Mouse (Mus musculus) cerebellum, postnatal 36 days (tissue): Measurements from ENCODE around the gene Wdr6.
A peak's percentile ranks its signal among the peaks of the same experiment; 100 is the strongest.
"Not testable (repeated sequence)": the region's sequence is repeated elsewhere in the genome, so short reads cannot be mapped to it uniquely, and the experiment has no call there.

Source experiments
- DNase-seq, 2 experiments: peaks; one replicate each; pipeline ENCODE4 v3.0.0; 2021 to 2022; ENCODE audit warnings: mixed read lengths in 2 of 2

The Wdr6 gene

DNA sequence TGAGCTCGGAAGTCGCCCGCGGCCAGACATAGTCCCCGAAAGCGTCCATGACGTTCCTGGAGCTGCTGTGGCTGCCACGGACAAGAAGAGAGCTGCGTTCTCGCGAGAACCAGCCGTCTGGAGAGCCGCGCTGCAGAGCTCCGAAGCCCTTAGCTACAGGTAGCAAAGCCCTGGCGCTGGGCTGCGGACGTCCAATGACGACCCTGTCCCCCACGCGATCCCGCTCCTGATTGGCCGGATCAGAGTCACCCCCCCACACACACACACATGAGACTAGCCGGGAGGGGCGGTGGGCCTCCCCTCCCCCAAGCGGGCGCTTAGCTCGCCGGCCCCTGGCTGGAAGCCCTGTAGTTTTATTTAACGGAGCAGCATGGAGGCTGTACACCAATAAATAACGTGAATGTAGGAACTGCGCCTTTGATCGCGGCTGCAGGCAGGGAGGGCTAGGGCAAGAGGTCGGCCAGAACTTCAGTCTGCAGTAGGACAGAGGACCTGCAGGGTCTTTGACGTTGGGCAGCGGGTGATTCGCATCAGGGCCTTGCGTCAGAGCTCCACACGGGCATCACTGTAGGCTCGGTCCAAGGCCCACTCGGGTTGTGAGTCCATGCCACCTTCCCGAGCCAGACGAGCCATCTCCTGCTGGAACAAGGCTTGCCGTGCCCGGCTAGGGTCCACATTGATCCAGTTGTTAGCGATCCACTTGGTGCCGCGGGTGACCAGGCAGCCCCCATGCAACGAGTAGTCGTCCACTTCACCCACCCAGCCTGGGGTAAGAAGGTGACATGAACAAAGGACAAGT is at the start of gene Wdr6:
Wdr6 (minus strand) TSS at position 195 of the 799 bp plus-strand sequence.
- DNase-seq: peak; percentile 86 to 93

DNA sequence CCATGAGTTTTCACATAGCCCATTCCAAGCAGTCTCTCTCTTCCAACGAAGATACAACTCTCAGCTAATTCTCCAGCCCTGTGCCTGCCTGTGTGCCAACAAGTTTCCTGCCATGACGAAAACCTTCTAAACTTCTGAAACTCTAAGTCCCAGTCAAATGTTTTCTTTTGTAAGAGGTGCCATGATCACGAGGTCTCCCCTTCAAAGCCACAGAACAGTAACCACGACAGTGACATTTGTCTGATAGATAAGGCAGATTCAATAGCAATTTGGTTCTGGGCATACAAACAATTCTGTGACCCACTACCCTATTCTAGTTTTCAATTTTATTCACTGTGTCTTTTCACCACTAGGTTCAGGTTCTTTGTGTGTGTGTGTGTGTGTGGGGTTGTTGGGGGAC is 49.6 kb upstream of the Wdr6 start:
- no peak for DNase-seq

DNA sequence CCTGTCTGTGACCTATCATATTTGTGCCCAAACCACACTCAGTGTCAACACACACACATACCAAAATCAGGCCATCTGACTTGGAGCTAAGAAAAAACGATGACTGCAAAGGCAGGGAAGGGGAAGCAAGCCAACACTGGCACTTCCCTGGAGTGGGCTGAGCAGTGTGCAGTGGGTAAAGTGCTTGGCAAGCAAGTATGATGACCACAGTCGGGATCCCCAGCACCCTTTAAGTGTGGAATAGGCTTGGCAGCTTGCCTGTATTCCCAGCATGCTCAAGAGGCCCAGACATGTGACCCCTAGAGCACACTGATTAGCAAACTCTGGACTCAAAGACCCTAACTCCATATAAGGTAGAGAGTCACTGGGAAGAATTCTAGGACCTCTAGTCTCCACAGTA is 48.0 kb upstream of the Wdr6 start:
- peak in 1 of 2 experiments; percentile 14 for DNase-seq

DNA sequence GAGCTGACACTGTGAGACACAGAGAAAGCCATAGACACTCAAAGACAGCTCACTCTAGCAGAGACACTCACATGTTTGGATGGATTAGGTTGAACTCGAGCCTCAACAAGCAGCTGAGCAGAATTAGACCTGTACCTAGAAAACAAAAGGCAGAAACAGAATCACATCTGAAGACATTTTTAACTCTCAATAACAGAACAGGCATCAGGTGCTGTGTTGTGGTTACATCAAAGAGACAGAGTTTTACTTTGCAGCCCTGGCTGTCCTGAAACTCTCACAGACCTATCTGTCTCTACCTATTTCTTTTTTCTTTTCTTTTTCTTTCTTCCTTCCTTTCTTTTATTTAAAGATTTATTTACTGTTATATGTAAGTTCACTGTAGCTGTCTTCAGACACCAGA is 38.8 kb upstream of the Wdr6 start:
- no peak for DNase-seq

DNA sequence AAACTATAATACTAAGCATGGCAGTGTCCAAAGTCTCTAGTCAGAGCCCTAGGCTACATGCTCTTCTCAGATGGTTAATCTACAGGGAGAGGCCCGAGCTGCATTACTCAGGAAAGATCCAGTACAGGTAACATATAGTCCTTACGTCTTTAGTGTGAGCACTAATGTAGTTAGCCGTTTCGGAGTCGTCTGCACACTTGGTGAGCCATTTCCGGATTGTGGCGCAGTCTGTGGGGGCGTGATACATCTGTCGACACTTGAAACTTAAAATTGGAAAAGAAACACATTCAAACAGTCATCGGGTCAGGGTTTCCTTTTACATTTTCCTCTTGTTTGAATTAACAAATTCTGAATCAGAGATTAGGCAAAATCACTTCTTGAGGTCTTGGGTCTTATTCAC is 32.9 kb upstream of the Wdr6 start:
- no peak for DNase-seq

DNA sequence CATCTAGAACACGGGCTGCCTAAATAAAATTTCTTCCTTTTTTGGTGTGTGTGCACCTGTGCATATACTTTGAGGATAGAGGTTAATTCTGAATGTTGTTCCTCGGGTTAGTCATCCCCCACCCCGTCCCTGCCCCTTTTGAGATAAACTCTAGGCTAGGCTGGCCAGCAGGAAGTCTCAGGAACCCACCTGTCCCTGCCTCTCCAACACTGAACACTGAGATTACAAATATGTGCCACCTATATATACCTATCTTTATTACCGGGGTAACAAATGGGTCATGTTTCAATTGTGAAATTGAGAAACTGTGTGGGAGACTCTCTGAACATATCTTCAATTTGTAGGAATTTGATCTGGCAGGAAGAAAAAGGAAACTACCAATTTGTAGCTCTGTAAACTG is 30.4 kb upstream of the Wdr6 start:
- no peak for DNase-seq

DNA sequence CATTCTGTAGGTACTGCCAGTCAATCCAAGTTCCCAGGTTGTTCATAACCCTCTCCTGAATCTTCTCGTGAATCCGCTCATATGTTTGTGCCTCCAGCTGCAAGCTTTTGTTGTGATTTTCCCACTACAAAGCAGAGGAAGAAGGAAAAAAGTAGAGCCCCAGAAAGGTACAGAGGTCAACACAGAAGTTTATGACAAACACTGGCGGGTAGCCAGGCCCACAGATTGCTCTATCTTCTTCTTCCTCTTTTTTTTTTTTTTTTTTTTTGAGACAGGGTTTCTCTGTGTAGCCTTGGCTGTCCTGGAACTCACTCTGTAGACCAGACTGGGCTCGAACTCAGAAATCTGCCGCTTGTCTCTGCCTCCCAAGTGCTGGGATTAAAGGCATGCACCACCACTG is 29.4 kb upstream of the Wdr6 start:
- DNase-seq: not testable (repeated sequence)

DNA sequence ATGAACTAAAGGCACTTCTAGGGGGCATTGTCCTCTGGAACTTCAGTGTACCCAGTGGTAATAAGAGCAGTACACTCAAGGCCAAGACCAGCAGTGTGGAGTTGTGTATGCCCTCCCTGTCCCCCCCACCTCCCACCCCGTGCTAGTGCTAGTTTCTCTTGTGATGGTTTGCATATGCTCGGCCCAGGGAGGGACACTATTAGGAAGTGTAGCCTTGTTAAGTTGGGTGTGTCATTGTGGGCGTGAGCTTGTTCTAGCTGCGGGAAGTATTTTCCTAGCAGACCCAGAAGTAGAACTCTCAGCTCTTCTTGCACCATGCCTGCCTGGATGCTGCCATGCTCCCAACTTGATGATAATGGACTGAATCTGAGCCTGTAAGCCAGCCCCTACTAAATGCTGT is 23.4 kb upstream of the Wdr6 start:
- no peak for DNase-seq

DNA sequence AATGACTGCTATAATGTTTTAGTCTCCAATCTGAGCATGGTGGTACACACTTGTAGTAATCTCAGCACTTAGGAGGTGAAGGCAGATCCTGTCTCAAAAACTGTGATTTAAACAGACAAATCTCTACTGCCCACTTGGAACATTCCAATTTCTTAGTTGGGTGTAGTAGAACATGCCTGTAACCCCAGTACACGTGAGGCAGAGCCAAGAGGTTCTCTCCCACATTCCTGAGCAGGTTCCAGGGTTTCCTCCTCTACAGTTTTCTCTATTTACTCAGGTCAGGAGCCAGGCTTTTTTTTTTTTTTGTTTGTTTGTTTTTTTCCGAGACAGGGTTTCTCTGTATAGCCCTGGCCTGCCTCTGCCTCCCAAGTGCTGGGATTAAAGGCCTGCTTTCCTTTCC is 21.5 kb upstream of the Wdr6 start:
- no peak for DNase-seq

DNA sequence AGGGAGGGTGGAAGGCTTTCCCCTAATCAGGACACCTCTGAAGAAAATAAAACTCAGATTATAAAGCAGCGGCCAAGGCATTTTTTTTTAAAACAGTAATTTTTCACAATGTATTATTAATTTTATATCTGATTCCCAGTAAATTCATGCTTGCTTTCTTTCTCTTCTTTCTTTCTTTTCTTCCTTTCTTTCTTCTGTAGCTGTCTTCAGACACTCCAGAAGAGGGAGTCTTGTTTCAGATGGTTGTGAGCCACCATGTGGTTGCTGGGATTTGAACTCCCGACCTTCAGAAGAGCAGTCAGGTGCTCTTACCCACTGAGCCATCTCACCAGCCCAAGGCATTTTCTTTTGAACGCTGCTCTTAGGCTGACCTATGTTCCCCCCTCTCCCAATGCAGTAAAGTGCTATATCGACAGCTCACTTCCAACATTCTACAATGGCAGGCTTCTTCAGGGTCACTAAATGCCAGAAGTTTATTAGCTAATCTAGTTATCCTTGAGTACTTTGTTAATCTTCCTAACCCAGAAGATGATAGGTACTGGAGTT is 20.6 kb upstream of the Wdr6 start:
- no peak for DNase-seq

DNA sequence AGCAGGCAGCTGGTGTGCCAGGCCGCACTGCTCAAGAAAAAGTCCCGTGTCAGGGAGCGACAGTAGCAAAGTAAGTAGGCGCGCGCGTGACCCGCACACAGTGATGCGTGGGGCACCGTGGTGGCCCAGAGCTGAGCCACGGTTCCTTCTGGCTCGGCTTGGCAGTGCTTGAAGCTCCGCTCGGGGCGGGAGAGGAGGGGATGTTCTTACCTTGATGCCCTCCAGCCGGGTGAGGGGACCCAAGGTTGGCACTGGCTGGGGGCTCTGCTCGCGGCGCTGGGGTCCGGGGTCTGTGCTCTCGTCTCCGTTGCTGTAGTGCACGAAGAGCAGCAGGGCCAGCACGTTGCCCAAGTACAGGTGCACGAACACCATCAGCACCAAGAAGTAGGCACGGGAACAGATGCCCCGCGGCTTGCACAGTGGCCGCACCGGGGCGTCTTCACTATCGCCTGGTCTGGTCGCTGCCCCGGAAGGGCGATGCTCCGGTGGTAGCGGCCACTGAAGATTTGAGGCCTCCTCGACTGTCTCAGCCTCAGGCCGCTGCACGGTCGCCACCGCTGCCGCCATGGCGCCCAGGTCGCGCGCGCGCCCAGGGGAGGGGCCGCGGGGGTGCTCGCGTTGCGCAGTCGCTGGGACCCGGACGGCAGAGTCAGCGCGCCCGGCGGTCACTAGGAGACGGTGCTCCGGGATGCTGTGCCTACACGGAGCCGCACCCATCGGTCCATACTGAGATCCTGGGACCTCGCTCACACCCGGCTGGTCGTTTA is 18.6 kb upstream of the Wdr6 start, which contains the start of gene P4htm:
P4htm (minus strand) TSS at position 670 of the 767 bp plus-strand sequence.
- peak; percentile 80 to 82 for DNase-seq

DNA sequence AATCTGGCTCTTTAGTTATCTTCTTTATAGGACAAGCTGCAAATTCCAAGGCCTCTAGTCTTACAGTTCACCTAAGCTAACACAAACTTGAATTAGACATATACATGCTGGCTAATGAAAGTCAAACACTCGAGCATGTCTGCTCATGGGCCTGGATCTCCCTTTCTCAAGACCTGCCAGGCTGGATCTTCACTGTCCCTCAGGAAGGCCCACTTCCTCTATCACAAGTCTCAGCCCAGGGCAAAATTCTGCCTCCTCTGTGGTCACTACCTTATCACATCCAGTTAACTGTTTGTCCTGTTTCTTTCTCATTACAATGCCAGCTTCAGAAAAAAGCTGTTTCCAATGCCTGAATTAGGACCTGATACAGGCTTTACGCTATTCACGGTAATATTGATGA is 15.8 kb upstream of the Wdr6 start:
- DNase-seq: no peak

DNA sequence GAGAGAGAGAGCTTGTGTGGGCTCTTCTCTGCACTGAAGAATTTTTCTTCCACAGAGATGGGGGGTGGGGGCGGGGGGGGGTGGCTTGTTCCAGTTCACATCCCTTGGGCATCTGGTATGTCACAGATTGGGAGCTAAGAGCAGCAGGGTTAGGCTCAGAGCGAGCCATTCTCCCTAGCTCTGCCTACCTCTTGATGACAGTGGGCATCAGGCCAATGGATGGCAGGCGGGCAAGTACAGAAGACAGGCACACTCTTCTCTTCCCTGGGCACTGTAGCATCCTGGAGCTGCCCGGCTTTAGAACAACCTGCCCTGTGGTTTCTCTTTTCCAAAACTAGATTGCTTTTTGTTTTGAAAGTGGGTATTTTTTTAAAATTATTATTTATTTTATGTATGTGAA is 12.9 kb upstream of the Wdr6 start:
- peak; percentile 47 to 51 for DNase-seq

DNA sequence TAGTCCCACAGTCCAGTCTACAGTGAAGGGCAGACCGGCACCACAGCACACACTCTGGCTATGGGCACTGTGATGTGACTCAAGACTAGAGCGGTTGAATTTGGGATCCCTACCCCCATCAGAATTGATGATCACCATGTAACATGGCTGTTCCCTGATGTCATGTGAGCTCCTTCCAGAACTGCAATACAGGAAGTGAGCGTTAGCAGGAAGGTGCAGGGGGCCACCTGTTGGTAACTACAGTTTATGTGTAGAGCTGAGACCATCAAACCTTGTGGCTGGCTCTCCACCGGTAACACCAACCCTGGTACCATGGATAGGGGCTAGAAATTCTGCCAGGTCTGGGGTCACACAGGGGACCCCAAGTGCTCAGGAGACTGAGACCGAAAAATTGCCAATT is 10.7 kb upstream of the Wdr6 start:
- DNase-seq: no peak

DNA sequence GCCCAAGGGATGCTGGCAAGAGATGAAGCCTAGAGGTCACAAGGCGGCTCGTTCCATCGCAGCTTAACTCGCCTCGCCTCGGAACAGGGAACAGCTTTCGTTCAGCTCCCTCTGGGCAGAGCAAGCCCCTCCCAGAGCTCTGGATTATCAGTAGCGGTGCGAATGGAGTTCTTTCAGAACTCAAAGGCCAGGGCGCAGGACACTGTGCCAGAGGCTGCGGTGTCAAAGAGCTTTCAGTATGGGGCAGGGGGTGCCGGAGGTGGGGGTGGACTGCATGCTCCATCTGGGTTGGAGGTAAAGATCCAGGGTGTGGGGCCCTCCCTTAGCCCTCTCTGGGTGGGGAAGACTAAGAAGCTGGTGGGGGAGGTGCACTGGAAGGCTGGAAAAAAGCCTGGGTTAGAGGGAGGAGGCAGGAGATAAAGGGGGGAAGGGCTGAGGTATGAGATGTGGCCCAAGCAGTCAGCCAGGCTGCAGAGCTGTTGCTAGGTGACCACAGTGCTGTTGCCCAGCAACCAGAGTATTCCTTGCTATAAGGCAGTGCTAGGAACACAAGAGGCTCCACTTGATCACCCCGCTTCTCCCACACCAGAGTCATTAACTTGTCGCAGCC is 9.1 kb upstream of the Wdr6 start:
- DNase-seq: peak; percentile 45 to 57

DNA sequence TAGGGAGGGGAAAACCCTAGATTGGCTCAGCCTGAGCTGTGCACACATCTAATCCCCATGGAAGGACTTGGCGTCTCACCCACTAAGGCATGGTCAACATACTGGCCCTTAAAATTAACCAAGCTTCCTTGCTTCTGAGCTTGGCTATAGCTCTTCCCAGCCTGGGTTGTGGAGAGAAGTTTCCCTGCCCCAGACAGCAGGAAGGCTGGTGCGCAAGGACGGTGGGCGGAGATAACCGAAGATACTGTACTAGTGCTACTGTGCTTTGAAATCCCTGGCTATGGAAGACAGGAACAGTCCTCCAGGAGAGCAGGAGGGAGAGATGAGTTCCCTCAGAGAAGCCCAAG is 778 bp upstream of the Wdr6 start:
- no peak for DNase-seq

DNA sequence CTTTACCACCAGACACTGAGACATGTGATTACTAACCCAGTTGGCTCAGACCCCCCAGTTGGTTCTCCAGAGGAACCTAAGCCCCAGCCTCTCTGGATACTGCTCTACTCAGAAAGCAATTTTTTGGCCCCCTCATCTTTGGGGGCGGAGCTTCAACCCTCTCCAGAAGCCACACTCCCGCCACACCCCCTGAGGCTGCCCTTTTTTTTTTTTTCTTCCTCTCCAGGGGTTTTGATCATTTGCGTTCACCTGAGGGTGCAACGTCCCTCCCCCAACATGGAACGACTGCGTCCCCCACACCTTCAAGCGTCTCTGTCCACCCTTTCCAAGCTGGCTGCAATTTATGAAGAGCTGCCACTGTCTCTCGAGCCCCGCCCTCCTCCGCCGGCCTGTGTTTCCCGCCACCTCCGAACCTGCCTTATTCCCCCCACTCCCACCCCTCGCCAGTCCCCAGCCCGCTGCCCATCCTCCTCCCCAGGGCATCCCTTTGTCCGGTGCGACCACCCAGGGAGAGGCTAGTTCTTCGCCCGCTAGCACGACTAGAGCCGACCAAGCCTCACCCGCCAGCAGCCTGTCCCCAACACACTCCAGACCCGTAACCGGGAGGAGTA is 500 bp downstream of the Wdr6 start:
- DNase-seq: peak; percentile 40 to 53

DNA sequence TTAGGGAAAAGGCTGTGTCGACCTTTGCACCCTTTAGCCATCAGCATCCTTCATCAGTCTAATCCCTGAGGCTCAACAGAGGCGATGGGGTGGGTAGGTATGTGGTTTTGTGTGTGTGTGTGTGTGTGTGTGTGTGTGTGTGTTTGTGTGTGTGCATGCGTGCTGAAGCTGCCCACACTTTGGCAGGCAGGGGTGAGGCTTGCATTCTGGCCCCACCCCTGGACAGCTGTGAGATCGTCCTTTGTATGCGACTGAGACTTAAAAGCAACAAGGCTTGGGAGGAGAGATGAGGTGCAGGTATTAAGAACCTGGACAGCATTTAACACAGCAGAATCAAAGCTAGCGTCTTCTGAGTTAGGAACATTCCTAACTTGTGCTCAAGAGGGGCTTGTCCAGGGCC is 1.5 kb downstream of the Wdr6 start:
- DNase-seq: no peak

DNA sequence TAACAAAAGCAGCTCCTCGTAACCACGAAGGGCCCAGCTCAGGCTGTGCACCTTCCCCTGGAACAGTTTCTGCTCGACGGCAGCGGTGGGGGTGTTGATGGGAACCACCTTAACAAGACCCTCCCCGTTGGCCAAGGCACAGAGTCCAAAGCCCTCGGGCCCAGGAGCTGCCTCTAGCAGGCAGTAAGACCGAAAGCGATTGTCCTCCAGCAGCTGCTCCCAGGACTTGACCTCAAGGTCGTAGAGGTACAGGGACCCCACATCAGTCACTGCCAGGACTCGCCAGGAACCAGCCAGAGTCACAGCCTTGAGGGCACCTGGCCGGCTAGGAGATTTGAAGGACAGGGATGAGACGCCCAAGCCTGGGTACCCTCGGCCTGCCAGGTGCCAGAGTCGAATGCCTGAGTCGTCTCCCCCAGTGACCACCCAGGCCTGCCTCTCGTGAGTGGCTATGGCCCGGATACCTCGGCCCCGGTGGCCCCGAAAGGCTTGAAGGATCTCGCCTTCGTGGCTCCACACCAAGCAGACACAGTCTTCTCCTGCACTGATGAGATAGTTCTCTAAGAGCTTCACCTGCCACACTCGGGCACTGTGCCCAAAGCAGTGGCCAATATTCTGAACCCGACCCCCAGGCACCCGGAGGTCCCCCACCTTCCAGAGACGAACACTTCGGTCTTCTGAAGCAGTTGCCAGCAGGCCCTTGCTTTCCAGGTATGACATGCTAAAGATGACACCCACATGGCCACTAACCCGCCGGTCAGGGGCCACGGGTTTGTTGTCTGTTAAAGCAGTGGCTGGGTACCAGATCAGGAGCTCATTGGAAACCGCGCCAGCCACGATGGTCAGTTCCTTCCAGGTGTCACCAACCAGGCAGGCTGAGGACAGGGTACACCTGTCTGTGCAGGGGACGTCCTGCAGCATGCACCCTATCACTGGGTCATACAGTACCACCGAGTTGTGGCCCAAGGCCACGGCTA is 2.9 kb downstream of the Wdr6 start:
- no peak for DNase-seq

DNA sequence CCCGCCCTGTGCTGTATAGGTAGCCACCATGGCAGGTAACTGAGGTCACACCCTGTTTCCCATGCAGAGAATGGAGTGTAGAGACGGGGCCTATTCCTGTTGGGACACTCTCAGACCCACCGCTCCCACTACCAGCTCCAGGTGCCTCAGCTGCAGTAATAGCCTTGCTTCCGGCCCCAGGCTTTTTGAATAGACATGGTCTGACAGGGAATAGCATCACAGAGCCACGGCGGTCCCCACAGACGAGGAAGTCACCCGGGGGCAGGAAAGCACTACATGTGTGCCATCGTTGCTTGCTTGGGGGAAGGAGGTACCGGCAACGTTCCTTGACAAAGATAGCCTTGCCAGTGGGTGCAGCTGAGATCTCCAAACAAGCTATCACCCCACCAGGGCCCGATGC is 3.6 kb downstream of the Wdr6 start:
- DNase-seq: no peak

DNA sequence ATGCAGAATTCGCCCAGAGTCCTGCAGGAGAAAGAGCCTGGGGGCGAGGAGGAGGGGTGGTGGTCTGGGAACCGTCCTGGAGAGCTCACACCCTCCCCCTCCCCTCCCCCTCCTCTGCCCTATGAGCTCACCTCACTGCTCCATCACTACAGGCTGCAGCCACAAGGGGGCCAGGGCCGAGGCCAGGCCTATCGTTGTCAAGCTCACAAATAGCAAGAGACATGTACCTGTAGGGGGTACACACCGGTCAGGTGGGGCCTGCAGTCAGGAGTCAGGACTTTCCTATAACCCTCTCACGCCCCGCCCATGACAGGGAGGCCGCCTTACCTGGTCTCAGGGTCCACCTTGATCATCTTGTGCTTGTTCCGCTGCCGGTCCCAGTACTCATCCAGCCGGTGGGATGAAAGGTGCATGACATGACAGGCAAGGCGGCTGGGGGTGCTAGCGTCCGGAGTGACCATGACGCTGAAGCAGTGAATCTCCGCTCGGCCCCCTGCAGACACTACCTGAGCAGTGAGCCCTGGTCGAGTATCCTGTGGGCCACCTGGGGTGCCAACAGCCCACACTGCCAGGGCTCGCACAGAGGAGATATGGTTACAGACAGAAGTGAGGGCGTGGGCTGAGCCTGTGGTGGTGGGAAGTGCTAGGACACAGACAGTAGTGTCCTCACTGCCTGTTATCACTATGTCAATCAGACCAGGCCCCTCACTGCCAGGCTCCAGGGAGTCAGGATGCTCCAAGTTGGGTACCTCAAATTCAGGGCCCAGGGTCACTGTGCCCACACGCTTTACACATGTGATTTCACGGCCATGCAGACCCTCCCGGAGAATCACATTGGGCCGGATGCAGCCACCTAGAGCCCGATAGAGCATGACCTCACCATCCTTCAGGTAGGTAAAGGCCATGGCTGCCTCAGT is 4.5 kb downstream of the Wdr6 start:
- peak; percentile 52 to 71 for DNase-seq
